Mouse (Mus musculus) adrenal gland, postnatal 36 days (tissue): ENCODE results near the gene Gosr1. TPM values are rescaled to one million over a fixed set of nuclear protein-coding genes. Genes with fewer than 3 reads are reported as not detected.
"Not testable (repeated sequence)": the region's sequence is repeated elsewhere in the genome, so short reads cannot be mapped to it uniquely, and the experiment has no call there.

Experiments used
- DNase-seq, 2 experiments: peaks; one replicate each; pipeline ENCODE4 v3.0.0; 2021; ENCODE audit warnings: mixed read lengths in 1 of 2
- total RNA-seq, 2 experiments: library from RNA; stranded (reverse); gene quantifications; 2 replicates each; pipeline ENCODE4 v1.2.3; 2021

Gosr1 gene
- total RNA-seq, 2 experiments from 2014 or later = 73.2 to 84.2 TPM

GRCm38 (mm10) chr11:76735753-76736324 is 27.5 kb downstream of the Gosr1 start:
- DNase-seq = no peak

- no peak for DNase-seq
Observed at GRCm38 (mm10) chr11:76734560-76734959, 28.8 kb downstream of the Gosr1 start.

- no peak for DNase-seq
Observed at GRCm38 (mm10) chr11:76730650-76731049, 32.7 kb downstream of the Gosr1 start.

GRCm38 (mm10) chr11:76728093-76728492 is 35.3 kb downstream of the Gosr1 start:
- no peak for DNase-seq

GRCm38 (mm10) chr11:76723911-76724310 is 39.5 kb downstream of the Gosr1 start:
- DNase-seq = no peak

- DNase-seq = no peak
Observed at GRCm38 (mm10) chr11:76717000-76717399, 46.4 kb downstream of the Gosr1 start.

- DNase-seq = peak; percentile 72 to 81
Observed at GRCm38 (mm10) chr11:76709625-76710452, 53.5 kb downstream of the Gosr1 start.

GRCm38 (mm10) chr11:76708881-76709280 is 54.5 kb downstream of the Gosr1 start:
- peak in 1 of 2 experiments; percentile 26 for DNase-seq

- peak in 1 of 2 experiments; percentile 46 for DNase-seq
Observed at GRCm38 (mm10) chr11:76708066-76708465, 55.3 kb downstream of the Gosr1 start.

GRCm38 (mm10) chr11:76707656-76708055 is 55.7 kb downstream of the Gosr1 start:
- peak in 1 of 2 experiments; percentile 17 for DNase-seq

GRCm38 (mm10) chr11:76699626-76700025 is 63.8 kb downstream of the Gosr1 start:
- DNase-seq = no peak

- no peak for DNase-seq
Observed at GRCm38 (mm10) chr11:76695810-76696209, 67.6 kb downstream of the Gosr1 start.

- DNase-seq = no peak
Observed at GRCm38 (mm10) chr11:76692096-76692495, 71.3 kb downstream of the Gosr1 start.

GRCm38 (mm10) chr11:76685604-76686003 is 77.8 kb downstream of the Gosr1 start:
- DNase-seq = no peak

- not testable (repeated sequence) for DNase-seq
Observed at GRCm38 (mm10) chr11:76679508-76679907, 83.9 kb downstream of the Gosr1 start, which contains the start of gene Trarg1. Trarg1 (plus strand) TSS chr11:76679808.

Other genes starting within 250 kb of the Gosr1 start
- 10 to 100 TPM; 54.6 to 63.5 TPM for gene Abr, start 141.3 kb downstream of the Gosr1 start, total RNA-seq
- gene Bhlha9, start 91.1 kb downstream of the Gosr1 start, total RNA-seq = not detected
- 10 to 100 TPM; 46.5 to 59.3 TPM for gene Trarg1, start 83.8 kb downstream of the Gosr1 start, total RNA-seq
- gene Cpd, start 83.4 kb upstream of the Gosr1 start, total RNA-seq = 10 to 100 TPM; 42.1 to 47.6 TPM
- gene Tmigd1, start 138.6 kb upstream of the Gosr1 start, total RNA-seq = 1 to 10 TPM in 1 of 2 experiments, under 1 TPM in 1; 0.66 to 1.1 TPM
- 10 to 100 TPM; 45.2 to 57.2 TPM for gene Blmh, start 161.2 kb upstream of the Gosr1 start, total RNA-seq
- 10 to 100 TPM; 25.6 to 42.2 TPM for gene Slc6a4, start 235.0 kb upstream of the Gosr1 start, total RNA-seq